Comparison of ENCODE assay signal across 22 mouse cellular contexts in genomic region chr3:39736639-39737038, GRCm38 (mm10).
DNase-seq lines count a peak whose midpoint lies in the region; ATAC-seq and TF ChIP-seq lines count a peak whose summit lies in the region.
"Had no signal": no experiment of that assay in that cellular context is flagged by ENCODE, and none has a peak within 500 bp of the region (broad histone marks: within the 10 kb centered on the region; RNA-seq: fewer than 3 reads in every experiment).

No protein-coding gene starts in this region.

- WGBS in forebrain, embryonic 16.5 days, result 33% methylated on average over 1 of the region's 1 CpGs
- 56% methylated on average over 1 of the region's 1 CpGs for WGBS in forebrain, embryonic 12.5 days
- WGBS in liver, postnatal 0 days (ENCODE audit: insufficient replicate concordance), result 34% methylated on average over 1 of the region's 1 CpGs

- no peaks in the 10 kb centered on the region for H3K36me3 ChIP-seq in forebrain, embryonic 16.5 days (ENCODE audit: control insufficient read depth, insufficient read depth)
- H3K36me3 ChIP-seq in forebrain, embryonic 12.5 days (replicated peaks), result no peaks in the 10 kb centered on the region
- no peaks in the 10 kb centered on the region for H3K36me3 ChIP-seq in liver, postnatal 0 days (replicated peaks; ENCODE audit: insufficient read depth, low read length)
- H3K36me3 ChIP-seq: embryonic facial prominence, embryonic 10.5 days; hindbrain, embryonic 12.5 days had no signal

- peak; percentile 35 for DNase-seq in brain, adult 2 months (ENCODE audit: low read depth, low spot score)
- peak; percentile 47 to 82 for DNase-seq in layer of hippocampus, adult 18-20 months (ENCODE audit: low spot score in 2 of 2)
- DNase-seq in layer of hippocampus, adult 9-11 months, result peak; percentile 70
- no peak for DNase-seq in adrenal gland, postnatal 14 days
- no peak for DNase-seq in liver, postnatal 0 days
- DNase-seq in urinary bladder, postnatal 25 days (ENCODE audit: low spot score), result no peak
- DNase-seq: adrenal gland, postnatal 25 days; cerebellum, adult 11 months; cerebellum, adult 8-10 months; gastrocnemius, postnatal 36 days; heart, adult 11 months; heart, postnatal 10 days; heart, postnatal 4 days had no signal

- ATAC-seq in forebrain, embryonic 16.5 days, result no peak
- no peak for ATAC-seq in forebrain, embryonic 12.5 days (ENCODE audit: low FRiP score)
- ATAC-seq in liver, postnatal 0 days, result no peak
- ATAC-seq: activated CD4-positive, CD25-positive, alpha-beta regulatory T cell, adult 4 months; hindbrain, embryonic 16.5 days; inflammation-experienced regulatory T-cells, adult 6 months; Patski had no signal

- no peaks in the 10 kb centered on the region for H3K4me1 ChIP-seq in forebrain, embryonic 16.5 days (replicated peaks; ENCODE audit: control insufficient read depth, insufficient read depth, low read length)
- no peaks in the 10 kb centered on the region for H3K4me1 ChIP-seq in forebrain, embryonic 12.5 days
- H3K4me1 ChIP-seq in liver, postnatal 0 days (ENCODE audit: insufficient read depth), result no peaks in the 10 kb centered on the region
- H3K4me1 ChIP-seq: embryonic facial prominence, embryonic 10.5 days; hindbrain, embryonic 12.5 days had no signal

- H3K4me3 ChIP-seq in forebrain, embryonic 16.5 days (replicated peaks; ENCODE audit: low read length), result no peak overlapping the region
- no peak overlapping the region for H3K4me3 ChIP-seq in forebrain, embryonic 12.5 days (replicated peaks)
- H3K4me3 ChIP-seq in liver, postnatal 0 days (ENCODE audit: low read depth, low read length), result no peak overlapping the region
- H3K4me3 ChIP-seq: embryonic facial prominence, embryonic 10.5 days; hindbrain, embryonic 12.5 days had no signal

- H3K9ac ChIP-seq in forebrain, embryonic 16.5 days (replicated peaks; ENCODE audit: low read depth, low read length), result no peak overlapping the region
- H3K9ac ChIP-seq in forebrain, embryonic 12.5 days, result no peak overlapping the region
- no peak overlapping the region for H3K9ac ChIP-seq in liver, postnatal 0 days (replicated peaks)
- H3K9ac ChIP-seq: hindbrain, embryonic 12.5 days had no signal

- H3K4me2 ChIP-seq in forebrain, embryonic 16.5 days (ENCODE audit: low read length), result no peak overlapping the region
- H3K4me2 ChIP-seq in forebrain, embryonic 12.5 days, result no peak overlapping the region
- H3K4me2 ChIP-seq in liver, postnatal 0 days (ENCODE audit: low read depth, low read length), result no peak overlapping the region
- H3K4me2 ChIP-seq: hindbrain, embryonic 12.5 days had no signal

- no peak for TF ChIP-seq CTCF in liver, postnatal 0 days (IDR thresholded peaks at IDR 0.05; ENCODE audit: low read depth)

- peak overlapping the region; percentile 35; the same call in 1 of the 2 replicates for H3K27ac ChIP-seq in forebrain, embryonic 16.5 days (ENCODE audit: low read length)
- H3K27ac ChIP-seq in forebrain, embryonic 12.5 days, result no peak overlapping the region
- no peak overlapping the region for H3K27ac ChIP-seq in liver, postnatal 0 days (ENCODE audit: low read depth)
- H3K27ac ChIP-seq: embryonic facial prominence, embryonic 10.5 days; hindbrain, embryonic 12.5 days had no signal

- TF ChIP-seq EP300 in liver, postnatal 0 days (IDR thresholded peaks at IDR 0.05; ENCODE audit: low read depth), result no peak

- no peaks in the 10 kb centered on the region for H3K27me3 ChIP-seq in forebrain, embryonic 16.5 days (replicated peaks; ENCODE audit: control insufficient read depth, insufficient read depth, low read length)
- no peaks in the 10 kb centered on the region for H3K27me3 ChIP-seq in forebrain, embryonic 12.5 days
- no peaks in the 10 kb centered on the region for H3K27me3 ChIP-seq in liver, postnatal 0 days (ENCODE audit: insufficient read depth, low read length)
- H3K27me3 ChIP-seq: CH12.LX; hindbrain, embryonic 12.5 days had no signal

- H3K9me3 ChIP-seq in forebrain, embryonic 16.5 days (ENCODE audit: control insufficient read depth, low read length), result no peaks in the 10 kb centered on the region
- H3K9me3 ChIP-seq in forebrain, embryonic 12.5 days, result no peaks in the 10 kb centered on the region
- no peaks in the 10 kb centered on the region for H3K9me3 ChIP-seq in liver, postnatal 0 days (ENCODE audit: low read length)
- H3K9me3 ChIP-seq: embryonic facial prominence, embryonic 10.5 days; hindbrain, embryonic 12.5 days had no signal

Comparison
In these comparisons a context has a peak if more than half of its experiments do, and no peak if none do; other contexts are left out.
1. DNase-seq: peak in brain, adult 2 months (single experiment), layer of hippocampus, adult 18-20 months (2 of 2) and layer of hippocampus, adult 9-11 months (single experiment); none in adrenal gland, postnatal 14 days (single experiment), liver, postnatal 0 days (single experiment) and urinary bladder, postnatal 25 days (single experiment).